Mouse (Mus musculus) stomach, embryonic 15.5 days (tissue): Measurements from ENCODE around the gene Gpr87. TPM values are rescaled to one million over a fixed set of nuclear protein-coding genes. Genes with fewer than 3 reads are reported as not detected.

Source experiments
- ATAC-seq: fragments of 200-750 bp; cut with Nextera tagmentation; 2 replicates; pipeline ENCODE4 v1.8.0; 2017; ENCODE audit warnings: low read depth, moderate number of reproducible peaks, moderate TSS enrichment; ENCODE audit not compliant: insufficient read depth, low FRiP score
- H3K27ac ChIP-seq: fragments of 300-500 bp; sonication (generic); 2 replicates; pipeline ENCODE4 v1.5.1; 2015; ENCODE audit warnings: mild to moderate bottlenecking, inconsistent platforms
- H3K27me3 ChIP-seq: fragments of 300-500 bp; sonication (generic); replicated peaks from 2 replicates; pipeline ENCODE4 v1.6.1; 2015; ENCODE audit warnings: inconsistent platforms
- H3K36me3 ChIP-seq: fragments of 300-500 bp; sonication (generic); 2 replicates; pipeline ENCODE4 v1.6.1; 2015; ENCODE audit warnings: inconsistent platforms
- H3K4me1 ChIP-seq: fragments of 300-500 bp; sonication (generic); 2 replicates; pipeline ENCODE4 v1.6.1; 2015; ENCODE audit warnings: inconsistent platforms
- H3K4me2 ChIP-seq: fragments of 300-500 bp; sonication (generic); 2 replicates; pipeline ENCODE4 v1.6.1; 2015; ENCODE audit warnings: mild to moderate bottlenecking, inconsistent platforms
- H3K4me3 ChIP-seq: fragments of 300-500 bp; sonication (generic); replicated peaks from 2 replicates; pipeline ENCODE4 v1.5.1; 2015; ENCODE audit warnings: inconsistent platforms
- H3K9ac ChIP-seq: fragments of 300-500 bp; sonication (generic); 2 replicates; pipeline ENCODE4 v1.6.1; 2015; ENCODE audit warnings: inconsistent platforms
- H3K9me3 ChIP-seq: fragments of 300-500 bp; sonication (generic); 2 replicates; pipeline ENCODE4 v1.6.1; 2016; ENCODE audit warnings: inconsistent platforms
- WGBS: fragments of 180-500 bp; shearing (Covaris S2); methylation state at CpG from one replicate; pipeline ENCODE4 v1.1.7; 2015; 5-methylcytosine and 5-hydroxymethylcytosine counted together
- polyA plus RNA-seq: library from polyadenylated mRNA; unstranded; fragments of >200 nt; fragmentation: Nextera tagmentation; extraction: Ambion mirVana; gene quantifications from 2 replicates; pipeline ENCODE4 v1.2.1, GENCODE M21; 2015

Gene Gpr87
- polyA plus RNA-seq, 1 experiment from 2014 or later: 13.0 TPM

DNA sequence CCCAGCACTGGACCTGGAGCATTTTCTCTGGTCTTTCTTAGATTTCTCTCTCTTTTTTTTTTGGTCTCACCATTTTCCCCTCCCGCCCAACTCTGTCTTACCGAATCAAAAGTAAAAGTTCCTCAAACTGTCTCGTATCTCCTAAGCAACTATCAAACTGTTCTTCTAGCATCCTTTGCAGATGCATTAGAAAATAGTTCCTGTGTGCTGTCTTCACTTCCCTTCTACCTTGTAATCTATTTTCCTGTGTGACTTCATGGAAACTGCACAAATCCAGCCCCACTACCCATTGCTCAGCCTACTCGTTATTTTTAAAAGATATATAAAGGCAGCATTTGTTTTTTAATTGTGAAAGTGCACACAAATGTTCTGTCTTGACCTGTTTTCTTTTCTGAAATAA is 62.9 kb downstream of the Gpr87 start:
- H3K9me3 ChIP-seq: no peaks in the 10 kb centered on the region
- WGBS: 86% methylated on average over 4 of the region's 4 CpGs
- no peaks in the 10 kb centered on the region for H3K36me3 ChIP-seq
- H3K4me1 ChIP-seq: peaks cover 9% of the 10 kb centered on the region; the same call in 1 of the 2 replicates
- H3K27ac ChIP-seq: no peak overlapping the region
- H3K27me3 ChIP-seq: no peaks in the 10 kb centered on the region
- H3K4me2 ChIP-seq: no peak overlapping the region
- H3K4me3 ChIP-seq: no peak overlapping the region
- ATAC-seq: no peak
- H3K9ac ChIP-seq: no peak overlapping the region

DNA sequence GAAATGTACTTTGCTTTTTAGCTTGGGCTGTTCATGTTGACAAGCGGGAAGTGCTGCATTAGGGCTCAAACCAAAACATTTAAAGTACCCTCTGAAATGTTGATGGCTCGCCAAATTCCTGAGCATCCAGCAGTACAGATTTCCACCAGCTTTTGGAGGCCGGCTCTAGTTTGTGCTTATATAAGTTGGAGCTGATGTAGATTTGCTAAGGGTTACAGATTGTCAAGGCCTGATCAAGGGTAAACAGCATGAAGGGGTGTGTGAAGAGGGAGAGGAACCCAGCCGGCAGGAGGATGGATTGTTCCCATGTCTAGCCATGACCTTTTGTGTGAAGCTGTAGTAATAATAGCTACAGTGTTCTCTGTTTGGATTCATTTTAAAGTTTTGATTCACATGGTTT is 63.8 kb downstream of the Gpr87 start:
- no peak overlapping the region for H3K4me3 ChIP-seq

DNA sequence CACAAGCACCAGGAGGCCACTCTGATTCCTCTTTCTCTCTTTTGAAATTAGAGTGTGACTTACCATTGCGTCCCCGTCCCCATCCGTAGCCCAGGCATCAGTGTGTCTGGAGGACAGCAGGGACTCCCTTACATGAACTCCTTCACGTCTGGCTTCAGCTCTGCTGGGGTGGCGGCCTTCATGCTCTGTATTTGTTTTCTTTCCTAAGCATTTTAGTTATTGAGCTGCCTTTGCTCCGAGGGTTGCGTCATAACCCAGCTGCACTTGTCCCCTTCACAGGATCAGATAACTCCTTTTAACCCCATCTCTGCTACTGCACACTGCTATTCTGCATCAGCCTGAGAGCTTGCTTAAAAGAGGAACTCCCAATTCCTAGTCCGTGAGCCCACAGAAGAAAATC is 64.5 kb downstream of the Gpr87 start:
- peak; percentile 56 for ATAC-seq
- H3K27ac ChIP-seq: peak overlapping the region; percentile 31; the same call in 1 of the 2 replicates
- H3K36me3 ChIP-seq: no peaks in the 10 kb centered on the region
- H3K9ac ChIP-seq: no peak overlapping the region
- H3K4me2 ChIP-seq: peak overlapping the region; percentile 13; the same call in 1 of the 2 replicates
- H3K4me3 ChIP-seq: no peak overlapping the region; the same call in 1 of the 2 replicates
- WGBS: 41% methylated on average over 8 of the region's 8 CpGs
- H3K9me3 ChIP-seq: no peaks in the 10 kb centered on the region
- no peaks in the 10 kb centered on the region for H3K27me3 ChIP-seq
- peaks cover 14% of the 10 kb centered on the region; the same call in 1 of the 2 replicates for H3K4me1 ChIP-seq

More for the DNA sequence above, 63.8 kb downstream of the Gpr87 start:
- H3K36me3 ChIP-seq: no peaks in the 10 kb centered on the region
- H3K4me1 ChIP-seq: peaks cover 11% of the 10 kb centered on the region; the same call in 1 of the 2 replicates
- peak overlapping the region; percentile 74; the same call in 1 of the 2 replicates for H3K27ac ChIP-seq
- WGBS: 34% methylated on average over 4 of the region's 4 CpGs
- no peak overlapping the region for H3K9ac ChIP-seq
- no peak overlapping the region for H3K4me2 ChIP-seq
- no peaks in the 10 kb centered on the region for H3K9me3 ChIP-seq
- ATAC-seq: peak; percentile 71; the same call in 1 of the 2 replicates
- no peaks in the 10 kb centered on the region for H3K27me3 ChIP-seq

DNA sequence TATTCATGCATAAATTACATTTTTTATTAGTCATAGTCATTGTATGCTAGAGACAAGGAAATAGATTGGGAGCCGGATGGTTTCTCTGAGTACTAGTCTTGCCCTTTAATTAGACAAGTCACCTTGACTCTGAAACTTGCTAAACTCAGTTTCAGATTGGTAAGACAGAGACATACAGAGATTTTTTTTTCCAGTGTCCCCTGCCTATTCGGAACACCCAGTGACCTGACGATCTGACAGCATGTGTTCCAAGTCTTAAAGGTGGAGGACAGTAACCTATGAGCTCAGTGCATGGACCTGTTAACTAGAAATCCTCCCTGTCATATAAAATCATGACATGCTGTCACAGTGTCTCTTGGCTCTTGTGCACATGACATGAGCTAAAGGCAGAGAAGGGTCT is 65.4 kb downstream of the Gpr87 start:
- H3K4me3 ChIP-seq: no peak overlapping the region
- H3K9me3 ChIP-seq: no peaks in the 10 kb centered on the region
- no peak overlapping the region for H3K4me2 ChIP-seq
- no peaks in the 10 kb centered on the region for H3K27me3 ChIP-seq
- 73% methylated on average over 3 of the region's 3 CpGs for WGBS
- ATAC-seq: no peak
- H3K36me3 ChIP-seq: no peaks in the 10 kb centered on the region
- no peak overlapping the region for H3K9ac ChIP-seq
- no peak overlapping the region for H3K27ac ChIP-seq
- peaks cover 15% of the 10 kb centered on the region; the same call in 1 of the 2 replicates for H3K4me1 ChIP-seq

Other genes with a start within 250 kb of the Gpr87 start
- gene Med12l, start 189.3 kb downstream of the Gpr87 start, polyA plus RNA-seq: 1.5 and 2.0 TPM in 2 replicates
- gene Gpr171, start 93.3 kb downstream of the Gpr87 start, polyA plus RNA-seq: 1.3 and 1.4 TPM in 2 replicates
- gene P2ry14, start 41.5 kb downstream of the Gpr87 start, polyA plus RNA-seq: 5.1 and 6.6 TPM in 2 replicates
- 1.7 TPM in 2 replicates for gene P2ry13, start 15.8 kb upstream of the Gpr87 start, polyA plus RNA-seq
- gene P2ry12, start 67.8 kb upstream of the Gpr87 start, polyA plus RNA-seq: 2.4 and 3.4 TPM in 2 replicates
- gene Igsf10, start 149.3 kb upstream of the Gpr87 start, polyA plus RNA-seq: 10.1 and 10.4 TPM in 2 replicates